ENCODE assay signal across 15 mouse cellular contexts in the genomic region with DNA sequence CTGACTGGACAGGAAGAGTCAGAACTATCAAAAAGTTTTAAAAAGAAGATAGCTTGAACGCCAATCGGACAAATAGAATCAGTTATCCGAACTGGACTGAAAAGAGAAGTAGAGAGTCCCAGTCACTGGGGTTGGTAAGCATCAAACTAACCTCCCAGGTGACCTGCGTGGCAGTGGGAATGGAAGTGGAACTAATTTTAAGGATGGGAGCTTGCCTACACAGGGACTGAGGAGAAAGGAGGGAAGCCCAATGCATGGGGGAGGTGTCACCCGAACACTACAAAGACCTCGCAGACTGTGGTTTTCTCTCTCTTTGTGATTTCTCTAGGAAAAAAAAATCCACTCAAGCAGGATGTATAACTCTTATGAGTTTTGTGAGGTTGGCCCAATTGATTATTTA.
"Had no signal": no experiment of that assay in that cellular context is flagged by ENCODE, and none has a peak within 500 bp of the region (broad histone marks: within the 10 kb centered on the region; RNA-seq: fewer than 3 reads in every experiment).

No protein-coding gene starts in this region.

- H3K27me3 ChIP-seq: neural tube, embryonic 13.5 days; neural tube, embryonic 15.5 days; stomach, embryonic 15.5 days had no signal

- H3K4me2 ChIP-seq: neural tube, embryonic 15.5 days; stomach, embryonic 15.5 days had no signal

- DNase-seq: right cerebral cortex, adult 18-20 months; right cerebral cortex, postnatal 14 days; right cerebral cortex, postnatal 25 days; right cerebral cortex, postnatal 4 days; spleen, adult 18-20 months; thymus, adult 18-20 months; thymus, adult 2 months; thymus, postnatal 14 days; thymus, postnatal 25 days; thymus, postnatal 36 days; thymus, postnatal 4 days had no signal

- H3K9me3 ChIP-seq: neural tube, embryonic 13.5 days; neural tube, embryonic 15.5 days; stomach, embryonic 15.5 days had no signal

- H3K36me3 ChIP-seq: neural tube, embryonic 13.5 days; neural tube, embryonic 15.5 days; stomach, embryonic 15.5 days had no signal

- H3K4me3 ChIP-seq: neural tube, embryonic 13.5 days; neural tube, embryonic 15.5 days; stomach, embryonic 15.5 days had no signal

- H3K4me1 ChIP-seq: neural tube, embryonic 15.5 days; stomach, embryonic 15.5 days had no signal

- H3K9ac ChIP-seq: neural tube, embryonic 13.5 days; neural tube, embryonic 15.5 days; stomach, embryonic 15.5 days had no signal

- H3K27ac ChIP-seq: neural tube, embryonic 13.5 days; neural tube, embryonic 15.5 days; stomach, embryonic 15.5 days; stomach, postnatal 0 days had no signal
